Mouse (Mus musculus): ENCODE data around the gene Chst2.

DNA sequence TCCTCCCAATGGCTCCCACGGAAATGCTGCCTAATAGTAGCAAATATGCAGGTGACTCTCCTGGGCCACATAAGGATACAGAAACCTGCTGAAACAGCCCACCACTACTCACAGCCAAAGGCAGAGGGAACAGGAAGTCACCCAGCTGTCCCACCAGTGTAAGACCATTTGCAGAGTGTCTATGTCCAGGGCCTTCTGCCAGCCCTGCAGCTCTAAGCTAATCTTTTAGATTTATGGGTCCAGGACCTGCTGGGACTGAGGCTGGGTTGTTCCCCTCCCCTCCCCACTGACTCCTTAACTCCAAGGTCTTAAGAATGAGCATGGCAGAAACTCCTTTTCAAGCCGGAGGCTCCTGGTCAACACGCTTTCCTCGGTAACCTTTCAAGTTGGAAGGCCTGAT is 21.8 kb upstream of the Chst2 start:
- TF ChIP-seq POLR2A (IDR thresholded peaks at IDR 0.05; ENCODE audit: borderline replicate concordance, control insufficient read depth, low read depth, low read length) = no peak
- TF ChIP-seq CTCF (IDR thresholded peaks at IDR 0.05; ENCODE audit: control insufficient read depth, insufficient read depth, low read length) = no peak
